Mouse (Mus musculus) thymus, adult 2 months (tissue): Measurements from ENCODE around the gene Snta1.

Source experiments
- CTCF ChIP-seq: fragments of 200-500 bp; IDR thresholded peaks from 2 replicates; pipeline ENCODE4 v1.5.1; 2012; ENCODE audit warnings: mild to moderate bottlenecking, control low read depth, low read length, moderate library complexity, borderline replicate concordance; ENCODE audit not compliant: control insufficient read depth, poor library complexity, insufficient read depth; ENCODE audit errors: extremely low read depth
- POLR2A ChIP-seq: fragments of 200-500 bp; IDR thresholded peaks from 2 replicates; pipeline ENCODE4 v1.6.1; 2012; ENCODE audit warnings: mild to moderate bottlenecking, low read length, control low read depth, moderate library complexity; ENCODE audit not compliant: control insufficient read depth, poor library complexity, insufficient read depth; ENCODE audit errors: extremely low read depth

- no peak for TF ChIP-seq CTCF
- no peak for TF ChIP-seq POLR2A
These were observed 72.3 kb downstream of the Snta1 start for GRCm38 (mm10) chr2:154335572-154335971.
